Mouse (Mus musculus): ENCODE results near the gene Fnip1.
A peak's percentile ranks its signal among the peaks of the same experiment; 100 is the strongest.

Fnip1 gene

GRCm38 (mm10) chr11:54562761-54563160 lies 124.8 kb downstream of the Fnip1 start:
- DNase-seq: peak; percentile 15 to 33

Data from cerebellum, postnatal 10 days (tissue).